Mouse (Mus musculus) C2C12 (cell line): ENCODE measurements around the gene Aars2.

Experiments used
- CEBPB ChIP-seq: IDR thresholded peaks from one replicate; pipeline ENCODE4 v1.6.1; 2011; ENCODE audit warnings: low read depth, mild to moderate bottlenecking, control low read depth, moderate library complexity
- CTCF ChIP-seq: IDR thresholded peaks from one replicate; pipeline ENCODE4 v1.5.1; 2011; ENCODE audit not compliant: control insufficient read depth, insufficient read depth, insufficient read length
- FOSL1 ChIP-seq: IDR thresholded peaks from one replicate; pipeline ENCODE4 v1.8.0; 2011; ENCODE audit warnings: mild to moderate bottlenecking, low read length; ENCODE audit not compliant: poor library complexity, insufficient read depth, severe bottlenecking
- MAX ChIP-seq: IDR thresholded peaks from one replicate; pipeline ENCODE4 v1.6.1; 2011; ENCODE audit warnings: mild to moderate bottlenecking, control low read depth
- MYOD1 ChIP-seq: IDR thresholded peaks from one replicate; pipeline ENCODE4 v1.6.1; 2011; ENCODE audit warnings: low read depth; ENCODE audit not compliant: control insufficient read depth, insufficient read length
- MYOG ChIP-seq: IDR thresholded peaks from one replicate; pipeline ENCODE4 v1.6.1; 2011; ENCODE audit not compliant: control insufficient read depth, insufficient read length; ENCODE audit errors: extremely low read depth
- USF1 ChIP-seq: IDR thresholded peaks from one replicate; pipeline ENCODE4 v1.6.1; 2011; ENCODE audit warnings: low read depth, mild to moderate bottlenecking, control low read depth, moderate library complexity

GRCm38 (mm10) chr17:45464255-45464654 is 42.4 kb upstream of the Aars2 start:
- TF ChIP-seq CTCF (no peak), USF1 (no peak), CEBPB (no peak), MYOG (no peak), MAX (no peak), FOSL1 (no peak), MYOD1 (no peak)
